20 mouse cellular contexts compared by ENCODE assay signal in genomic region chr13:57782107-57782561, GRCm38 (mm10).
A peak's percentile ranks its signal among the peaks of the same experiment; 100 is the strongest.
DNase-seq lines count a peak whose midpoint lies in the region; ATAC-seq and TF ChIP-seq lines count a peak whose summit lies in the region.
"Had no signal": no experiment of that assay in that cellular context is flagged by ENCODE, and none has a peak within 500 bp of the region (broad histone marks: within the 10 kb centered on the region; RNA-seq: fewer than 3 reads in every experiment).

No protein-coding gene starts in this region.

- peak; percentile 32; the same call in 1 of the 2 replicates for ATAC-seq in hindbrain, embryonic 16.5 days
- no peak for ATAC-seq in hindbrain, embryonic 11.5 days (ENCODE audit: low FRiP score)
- ATAC-seq: forebrain, embryonic 15.5 days; inflammation-experienced regulatory T-cells, adult 6 months had no signal

- no peak overlapping the region for H3K9ac ChIP-seq in hindbrain, embryonic 16.5 days (ENCODE audit: low read depth, low read length)
- no peak overlapping the region for H3K9ac ChIP-seq in hindbrain, embryonic 11.5 days (ENCODE audit: low read depth, low read length)
- H3K9ac ChIP-seq: embryonic facial prominence, embryonic 12.5 days; forebrain, embryonic 15.5 days; limb, embryonic 13.5 days; liver, embryonic 14.5 days; lung, embryonic 15.5 days had no signal

- no peak for DNase-seq in hindbrain, embryonic 11.5 days (ENCODE audit: low spot score)
- peak; percentile 90 for DNase-seq in brain, adult 2 months (ENCODE audit: low read depth, low spot score)
- DNase-seq in cerebellum, adult 2 months, result peak; percentile 62 to 83
- DNase-seq in cerebellum, postnatal 36 days, result peak; percentile 57 to 64
- no peak for DNase-seq in layer of hippocampus, adult 11-12 months (ENCODE audit: low spot score)
- DNase-seq in kidney, adult 11 months, result no peak
- DNase-seq in thymus, adult 18-20 months, result no peak
- DNase-seq: adrenal gland, postnatal 14 days; gastrocnemius, postnatal 14 days; heart, adult 2 months; heart, postnatal 36 days; right cerebral cortex, postnatal 14 days had no signal

- TF ChIP-seq CTCF in cerebellum, adult 2 months (IDR thresholded peaks at IDR 0.05; ENCODE audit: borderline replicate concordance, insufficient read depth, low read depth, low read length), result no peak

- H3K4me2 ChIP-seq in hindbrain, embryonic 16.5 days (ENCODE audit: low read length), result no peak overlapping the region
- no peak overlapping the region for H3K4me2 ChIP-seq in hindbrain, embryonic 11.5 days (replicated peaks; ENCODE audit: low read depth, low read length)
- H3K4me2 ChIP-seq: embryonic facial prominence, embryonic 12.5 days; forebrain, embryonic 15.5 days; limb, embryonic 13.5 days; lung, embryonic 15.5 days had no signal

- H3K4me1 ChIP-seq in hindbrain, embryonic 16.5 days (ENCODE audit: control insufficient read depth, insufficient read depth, low read depth, low read length), result peaks cover 3% of the 10 kb centered on the region; the same call in 1 of the 2 replicates
- no peaks in the 10 kb centered on the region for H3K4me1 ChIP-seq in hindbrain, embryonic 11.5 days (replicated peaks; ENCODE audit: control insufficient read depth, insufficient read depth, low read length)
- H3K4me1 ChIP-seq in cerebellum, adult 2 months (ENCODE audit: control insufficient read depth, insufficient read depth, low read length), result peaks cover 15% of the 10 kb centered on the region
- H3K4me1 ChIP-seq: embryonic facial prominence, embryonic 12.5 days; limb, embryonic 13.5 days; lung, embryonic 15.5 days had no signal

- H3K36me3 ChIP-seq in hindbrain, embryonic 16.5 days (ENCODE audit: control insufficient read depth, insufficient read depth, low read length), result no peaks in the 10 kb centered on the region
- H3K36me3 ChIP-seq in hindbrain, embryonic 11.5 days (ENCODE audit: control insufficient read depth, insufficient read depth, low read length), result no peaks in the 10 kb centered on the region
- H3K36me3 ChIP-seq: embryonic facial prominence, embryonic 12.5 days; forebrain, embryonic 15.5 days; G1E; limb, embryonic 13.5 days; lung, embryonic 15.5 days had no signal

- H3K9me3 ChIP-seq in hindbrain, embryonic 16.5 days (ENCODE audit: control insufficient read depth, low read length), result no peaks in the 10 kb centered on the region
- H3K9me3 ChIP-seq in hindbrain, embryonic 11.5 days (ENCODE audit: control insufficient read depth, low read length), result no peaks in the 10 kb centered on the region
- H3K9me3 ChIP-seq: forebrain, embryonic 15.5 days had no signal

- H3K27me3 ChIP-seq in hindbrain, embryonic 16.5 days (replicated peaks; ENCODE audit: control insufficient read depth, insufficient read depth, low read length), result no peaks in the 10 kb centered on the region
- H3K27me3 ChIP-seq in hindbrain, embryonic 11.5 days (ENCODE audit: control insufficient read depth, insufficient read depth, low read length), result no peaks in the 10 kb centered on the region
- H3K27me3 ChIP-seq in cerebellum, adult 2 months (ENCODE audit: control insufficient read depth, insufficient read depth, low read length), result no peaks in the 10 kb centered on the region
- H3K27me3 ChIP-seq: embryonic facial prominence, embryonic 12.5 days; forebrain, embryonic 15.5 days; limb, embryonic 13.5 days; lung, embryonic 15.5 days had no signal

- no peak overlapping the region for H3K27ac ChIP-seq in hindbrain, embryonic 16.5 days (ENCODE audit: low read depth, low read length)
- no peak overlapping the region for H3K27ac ChIP-seq in hindbrain, embryonic 11.5 days (ENCODE audit: low read depth, low read length)
- no peak overlapping the region for H3K27ac ChIP-seq in cerebellum, adult 2 months (ENCODE audit: insufficient read depth, low read length)
- H3K27ac ChIP-seq: embryonic facial prominence, embryonic 12.5 days; forebrain, embryonic 15.5 days; heart, adult 2 months; limb, embryonic 13.5 days; liver, embryonic 14.5 days; lung, embryonic 15.5 days had no signal

- 65% methylated on average over 6 of the region's 6 CpGs for WGBS in hindbrain, embryonic 16.5 days
- 86% methylated on average over 6 of the region's 6 CpGs for WGBS in hindbrain, embryonic 11.5 days
- WGBS in cerebellum, adult 2 months, result 11% methylated on average over 6 of the region's 6 CpGs

- TF ChIP-seq POLR2A in cerebellum, adult 2 months (IDR thresholded peaks at IDR 0.05; ENCODE audit: borderline replicate concordance, insufficient read depth, low read length), result no peak

- no peak overlapping the region for H3K4me3 ChIP-seq in hindbrain, embryonic 16.5 days (ENCODE audit: low read length)
- no peak overlapping the region for H3K4me3 ChIP-seq in hindbrain, embryonic 11.5 days (ENCODE audit: low read depth, low read length)
- H3K4me3 ChIP-seq in cerebellum, adult 2 months (replicated peaks; ENCODE audit: insufficient read depth, low read depth, low read length), result no peak overlapping the region
- H3K4me3 ChIP-seq: embryonic facial prominence, embryonic 12.5 days; forebrain, embryonic 15.5 days; heart, adult 2 months; limb, embryonic 13.5 days; lung, embryonic 15.5 days had no signal

Comparison
In these comparisons a context has a peak if more than half of its experiments do, and no peak if none do; other contexts are left out.
1. DNase-seq: peak in brain, adult 2 months (single experiment), cerebellum, adult 2 months (2 of 2) and cerebellum, postnatal 36 days (2 of 2); none in hindbrain, embryonic 11.5 days (single experiment), layer of hippocampus, adult 11-12 months (single experiment), kidney, adult 11 months (single experiment) and thymus, adult 18-20 months (0 of 2).